Mouse (Mus musculus) lung, postnatal 0 days (tissue): ENCODE results near the gene Hist2h2bb. TPM values are rescaled to one million over a fixed set of nuclear protein-coding genes. Genes with fewer than 3 reads are reported as not detected.
A peak's percentile ranks its signal among the peaks of the same experiment; 100 is the strongest.

Experiments
- ATAC-seq: fragments of 200-750 bp; cut with Nextera tagmentation; 2 replicates; pipeline ENCODE4 v1.8.0; 2017; ENCODE audit warnings: moderate library complexity
- DNase-seq: peaks from one replicate; pipeline ENCODE4 v3.0.0-alpha.2; 2016; ENCODE audit warnings: low spot score
- H3K27ac ChIP-seq: fragments of 300-500 bp; sonication (generic); 2 replicates; pipeline ENCODE4 v1.5.1; 2014; ENCODE audit warnings: antibody characterized with exemption, mild to moderate bottlenecking, low read length, mixed read lengths
- H3K27me3 ChIP-seq: fragments of 300-500 bp; sonication (generic); replicated peaks from 2 replicates; pipeline ENCODE4 v1.6.1; 2014; ENCODE audit warnings: low read length, mixed read lengths; ENCODE audit not compliant: insufficient read depth
- H3K36me3 ChIP-seq: fragments of 300-500 bp; sonication (generic); 2 replicates; pipeline ENCODE4 v1.6.1; 2014; ENCODE audit warnings: low read length, mixed read lengths; ENCODE audit not compliant: insufficient read depth
- H3K4me1 ChIP-seq: fragments of 300-500 bp; sonication (generic); 2 replicates; pipeline ENCODE4 v1.6.1; 2014; ENCODE audit warnings: antibody characterized with exemption, low read depth, low read length, mixed read lengths; ENCODE audit not compliant: insufficient read depth
- H3K4me2 ChIP-seq: fragments of 300-500 bp; sonication (generic); replicated peaks from 2 replicates; pipeline ENCODE4 v1.6.1; 2014; ENCODE audit warnings: low read depth, mild to moderate bottlenecking, low read length, moderate library complexity, mixed read lengths
- H3K4me3 ChIP-seq: fragments of 300-500 bp; sonication (generic); 2 replicates; pipeline ENCODE4 v1.5.1; 2014; ENCODE audit warnings: low read depth, low read length
- H3K9ac ChIP-seq: fragments of 300-500 bp; sonication (generic); replicated peaks from 2 replicates; pipeline ENCODE4 v1.6.1; 2014; ENCODE audit warnings: low read depth, mild to moderate bottlenecking
- H3K9me3 ChIP-seq: fragments of 300-500 bp; sonication (generic); 2 replicates; pipeline ENCODE4 v1.6.1; 2016; ENCODE audit warnings: low read length, mixed read lengths
- CTCF ChIP-seq: IDR thresholded peaks from 2 replicates; pipeline ENCODE4 v1.5.1; 2016; ENCODE audit warnings: antibody characterized with exemption, mild to moderate bottlenecking
- EP300 ChIP-seq: IDR thresholded peaks from 2 replicates; pipeline ENCODE4 v1.6.1; 2016; ENCODE audit warnings: antibody characterized with exemption, mild to moderate bottlenecking, control low read depth
- WGBS: fragments of 180-500 bp; shearing (Covaris S2); extraction: QIAGEN DNeasy Blood & Tissue Kit; methylation state at CpG from one replicate; pipeline ENCODE4 v1.1.7; 2014; 5-methylcytosine and 5-hydroxymethylcytosine counted together
- microRNA-seq: library from miRNA; unstranded; fragments of <30 nt; microRNA quantifications from one replicate; pipeline ENCODE4, GENCODE M21; 2016
- polyA plus RNA-seq: library from polyadenylated mRNA; unstranded; fragments of >200 nt; fragmentation: Nextera tagmentation; extraction: Ambion mirVana; gene quantifications from 2 replicates; pipeline ENCODE4 v1.2.1, GENCODE M21; 2015

Hist2h2bb gene
- polyA plus RNA-seq, 1 experiment from 2014 or later: 2.9 TPM

DNA sequence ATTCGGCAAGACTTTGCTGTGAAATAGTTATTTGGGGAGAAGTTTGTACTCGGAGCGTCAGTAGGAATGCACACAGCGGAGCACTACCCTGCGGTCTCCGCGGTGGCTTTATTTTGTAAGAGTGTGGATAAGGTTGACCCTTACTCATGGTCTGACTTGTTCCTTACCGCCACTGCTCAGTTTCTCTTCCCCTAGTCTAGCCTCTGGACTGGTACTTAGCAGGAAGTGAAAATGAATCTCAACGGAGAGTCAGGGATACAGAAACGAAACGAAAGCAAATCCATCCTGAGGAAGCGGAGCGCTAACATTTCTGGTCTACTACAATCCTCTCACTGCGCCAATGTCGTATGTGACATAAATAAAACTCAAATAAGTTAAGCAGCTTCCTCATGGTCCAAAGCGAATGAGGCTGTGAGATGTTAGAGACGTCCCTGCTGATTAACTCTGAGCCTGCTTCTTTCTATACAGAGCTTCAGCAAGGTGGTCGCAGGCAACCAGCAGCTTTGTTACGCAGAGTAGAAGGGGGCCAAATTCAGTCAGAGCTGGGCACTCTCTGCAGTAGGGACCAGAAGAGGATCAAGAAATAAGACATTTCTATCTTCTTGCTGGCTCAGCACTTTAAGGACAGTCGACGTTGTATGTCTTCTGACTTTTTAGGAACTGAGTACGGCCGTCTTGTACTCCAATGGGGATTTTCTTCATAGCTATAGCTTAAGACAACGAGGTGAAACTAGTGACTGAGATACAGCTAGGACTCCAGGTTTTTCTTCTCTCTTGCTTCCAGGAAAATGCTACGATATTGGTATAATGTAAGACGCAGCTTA is 31.4 kb downstream of the Hist2h2bb start:
- WGBS: 56% methylated on average over 26 of the region's 26 CpGs
- Histone ChIP-seq H3K4me3 (peak overlapping the region; percentile 27), H3K4me2 (peak overlapping the region; percentile 41), H3K9ac (no peak overlapping the region), H3K27ac (no peak overlapping the region), H3K36me3 (no peaks in the 10 kb centered on the region), H3K4me1 (no peaks in the 10 kb centered on the region), H3K27me3 (no peaks in the 10 kb centered on the region), H3K9me3 (no peaks in the 10 kb centered on the region)
- TF ChIP-seq EP300: no peak
- no peak for TF ChIP-seq CTCF
- ATAC-seq (peak; percentile 48), DNase-seq (peak; percentile 68)

DNA sequence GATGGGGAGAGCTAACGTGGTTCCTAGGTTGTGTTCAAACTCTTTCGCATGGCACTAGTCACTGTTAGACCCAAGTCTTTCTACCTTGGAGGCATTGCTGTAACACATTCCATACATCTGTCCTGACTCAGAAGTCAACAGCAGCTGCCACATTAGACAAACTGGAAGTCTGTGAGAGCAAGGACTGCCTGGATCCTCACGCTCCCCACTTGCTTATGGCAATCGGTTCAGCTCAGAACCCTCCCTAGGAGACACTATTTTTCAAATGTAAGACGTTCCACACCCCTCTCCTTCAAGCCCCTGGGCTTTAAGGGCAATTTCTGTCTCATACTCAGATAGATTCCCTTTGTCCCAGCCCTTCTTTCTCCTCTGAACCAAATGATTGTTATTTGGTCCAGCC is 32.5 kb downstream of the Hist2h2bb start:
- Histone ChIP-seq H3K4me2 (no peak overlapping the region), H3K9ac (no peak overlapping the region), H3K9me3 (no peaks in the 10 kb centered on the region), H3K36me3 (no peaks in the 10 kb centered on the region), H3K27ac (no peak overlapping the region), H3K4me1 (no peaks in the 10 kb centered on the region), H3K27me3 (no peaks in the 10 kb centered on the region), H3K4me3 (no peak overlapping the region)
- DNase-seq: no peak
- TF ChIP-seq EP300 (no peak), CTCF (no peak)
- no peak for ATAC-seq
- WGBS: 88% methylated on average over 5 of the region's 5 CpGs

GRCm38 (mm10) chr3:96306506-96306905 is 37.0 kb downstream of the Hist2h2bb start:
- no peak for ATAC-seq
- no peak for DNase-seq
- H3K36me3 ChIP-seq: no peaks in the 10 kb centered on the region
- H3K9me3 ChIP-seq: no peaks in the 10 kb centered on the region
- TF ChIP-seq EP300 (no peak), CTCF (no peak)
- no peak overlapping the region for H3K27ac ChIP-seq
- WGBS: 65% methylated on average over 9 of the region's 9 CpGs
- H3K9ac ChIP-seq: no peak overlapping the region
- no peaks in the 10 kb centered on the region for H3K4me1 ChIP-seq
- H3K4me3 ChIP-seq: no peak overlapping the region
- no peaks in the 10 kb centered on the region for H3K27me3 ChIP-seq
- H3K4me2 ChIP-seq: no peak overlapping the region

DNA sequence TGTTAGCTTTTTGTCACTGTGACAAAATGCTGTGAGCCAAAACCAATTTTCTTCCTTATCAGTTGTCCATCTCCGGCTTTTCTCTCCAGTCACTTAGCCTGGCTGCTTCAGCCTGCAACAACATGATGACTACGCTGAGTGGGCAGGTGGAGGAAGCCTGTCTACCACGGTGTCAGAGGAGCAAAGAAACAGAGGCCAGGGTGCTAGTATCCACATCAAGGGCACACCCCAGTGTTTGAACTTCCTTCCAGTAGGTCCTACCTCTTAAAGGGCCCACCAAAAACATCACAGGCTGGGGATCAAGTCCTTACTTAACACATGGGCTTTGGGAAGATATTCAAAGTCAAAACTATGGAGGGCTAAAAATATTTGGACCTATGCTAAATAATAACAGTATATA is 39.9 kb downstream of the Hist2h2bb start:
- ATAC-seq: no peak
- DNase-seq: no peak
- H3K4me3 ChIP-seq: no peak overlapping the region
- no peak overlapping the region for H3K4me2 ChIP-seq
- no peaks in the 10 kb centered on the region for H3K36me3 ChIP-seq
- H3K27me3 ChIP-seq: no peaks in the 10 kb centered on the region
- TF ChIP-seq CTCF (no peak), EP300 (no peak)
- H3K27ac ChIP-seq: no peak overlapping the region
- H3K9me3 ChIP-seq: no peaks in the 10 kb centered on the region
- H3K4me1 ChIP-seq: no peaks in the 10 kb centered on the region
- H3K9ac ChIP-seq: no peak overlapping the region
- 33% methylated on average over 3 of the region's 3 CpGs for WGBS

DNA sequence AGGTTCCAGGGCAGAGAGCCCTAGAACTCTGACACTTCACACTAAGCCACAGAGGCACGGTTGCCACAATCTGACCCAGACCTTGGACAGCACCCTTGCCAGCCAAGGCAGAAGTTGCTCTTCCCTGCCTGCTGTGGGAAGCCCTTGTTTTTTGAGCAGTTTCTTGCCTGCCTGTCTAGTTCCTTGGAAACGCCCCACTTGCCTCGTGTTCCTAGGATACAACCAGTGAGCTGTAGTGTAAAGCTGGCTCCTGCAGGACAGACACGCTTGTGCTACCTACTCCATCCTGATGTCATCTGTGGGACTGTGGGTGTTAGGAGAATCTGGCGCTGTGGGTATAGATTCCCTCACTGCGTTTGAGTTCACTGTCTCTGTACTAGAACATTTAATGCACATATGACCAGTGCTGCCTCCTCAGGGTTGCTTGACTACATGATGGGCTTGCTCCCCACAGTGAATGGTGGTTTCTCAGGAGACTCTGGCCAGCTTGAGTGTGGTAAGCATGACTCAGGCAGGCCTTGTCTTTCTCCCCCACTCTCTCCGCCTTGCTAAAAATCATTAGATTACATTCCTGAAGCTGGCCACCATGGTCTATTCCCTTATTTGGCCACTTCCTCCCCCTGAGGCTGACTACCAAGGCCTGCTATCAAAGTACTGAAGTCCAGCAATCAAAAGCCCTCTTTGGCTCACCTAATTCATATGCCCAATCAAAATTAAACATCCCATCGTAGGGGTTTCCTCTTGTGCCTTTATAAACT is 43.0 kb downstream of the Hist2h2bb start:
- Histone ChIP-seq H3K9ac (no peak overlapping the region), H3K4me3 (no peak overlapping the region), H3K4me2 (no peak overlapping the region), H3K9me3 (no peaks in the 10 kb centered on the region), H3K36me3 (no peaks in the 10 kb centered on the region), H3K4me1 (no peaks in the 10 kb centered on the region), H3K27ac (no peak overlapping the region), H3K27me3 (no peaks in the 10 kb centered on the region)
- TF ChIP-seq EP300 (no peak), CTCF (no peak)
- no peak for ATAC-seq
- WGBS: 52% methylated on average over 8 of the region's 8 CpGs
- no peak for DNase-seq

Small RNAs within 50 kb of the gene (microRNA-seq; reads per million reads assigned to microRNA genes)
- gene Gm44492 (not detected), gene Gm47311 (not detected), gene Gm47313 (not detected)

Other genes with a start within 250 kb of the Hist2h2bb start
- gene Vps45, start 211.3 kb upstream of the Hist2h2bb start, polyA plus RNA-seq: 32.3 and 32.8 TPM in 2 replicates
- 30.2 and 30.6 TPM in 2 replicates for gene Otud7b, start 165.2 kb upstream of the Hist2h2bb start, polyA plus RNA-seq
- 7.5 and 11.3 TPM in 2 replicates for gene Mtmr11, start 107.7 kb upstream of the Hist2h2bb start, polyA plus RNA-seq
- gene Sf3b4, start 97.4 kb upstream of the Hist2h2bb start, polyA plus RNA-seq: 64.4 and 68.4 TPM in 2 replicates
- 1.9 and 2.2 TPM in 2 replicates for gene Sv2a, start 88.6 kb upstream of the Hist2h2bb start, polyA plus RNA-seq
- 50.1 and 51.1 TPM in 2 replicates for gene Bola1, start 50.0 kb upstream of the Hist2h2bb start, polyA plus RNA-seq
- 0.31 TPM in 1 of 2 replicates, not detected in the other for gene Hist2h2ab, start 49.9 kb upstream of the Hist2h2bb start, polyA plus RNA-seq
- 3.0 and 3.6 TPM in 2 replicates for gene Hist2h2ac, start 48.9 kb upstream of the Hist2h2bb start, polyA plus RNA-seq
- gene Hist2h2be, start 48.6 kb upstream of the Hist2h2bb start, polyA plus RNA-seq: 2.3 and 4.0 TPM in 2 replicates
- 1.8 and 2.2 TPM in 2 replicates for gene Hist2h3c2, start 30.6 kb upstream of the Hist2h2bb start, polyA plus RNA-seq
- gene Hist2h2aa2, start 29.5 kb upstream of the Hist2h2bb start, polyA plus RNA-seq: 168 and 196 TPM in 2 replicates
- 56.2 and 60.0 TPM in 2 replicates for gene Hist2h2aa1, start 24.3 kb upstream of the Hist2h2bb start, polyA plus RNA-seq
- gene Hist2h3c1, start 23.1 kb upstream of the Hist2h2bb start, polyA plus RNA-seq: 0.77 TPM in 1 of 2 replicates, not detected in the other
- gene Hist2h4, start 6.4 kb upstream of the Hist2h2bb start, polyA plus RNA-seq: 9.7 and 9.8 TPM in 2 replicates
- 12.5 and 12.9 TPM in 2 replicates for gene Hist2h3b, start 1.1 kb upstream of the Hist2h2bb start, polyA plus RNA-seq
- 4.7 and 5.3 TPM in 2 replicates for gene Fcgr1, start 24.2 kb downstream of the Hist2h2bb start, polyA plus RNA-seq
- gene BC107364, start 182.6 kb downstream of the Hist2h2bb start, polyA plus RNA-seq: 0.12 and 0.19 TPM in 2 replicates